Comparison of ENCODE assay signal across 10 mouse cellular contexts in the genomic region with DNA sequence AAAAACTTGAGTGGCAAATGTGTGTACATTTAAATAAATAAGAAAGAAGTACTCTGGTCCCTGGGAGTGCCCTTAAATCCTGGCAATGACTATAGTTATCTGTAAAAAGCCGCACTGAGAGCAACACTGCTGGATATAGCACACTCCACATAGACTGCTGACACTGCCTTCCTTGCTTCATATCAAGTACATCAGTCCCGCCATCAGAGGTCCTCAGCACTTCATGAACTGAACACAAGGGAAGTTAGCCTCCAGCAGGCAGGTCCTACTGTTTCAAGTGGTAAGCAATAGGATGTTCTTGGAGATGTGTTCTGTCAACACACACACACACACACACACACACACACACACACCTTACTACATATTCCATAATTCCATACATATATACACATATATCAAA.
DNase-seq lines count a peak whose midpoint lies in the region; ATAC-seq and TF ChIP-seq lines count a peak whose summit lies in the region.
"Had no signal": no experiment of that assay in that cellular context is flagged by ENCODE, and none has a peak within 500 bp of the region (broad histone marks: within the 10 kb centered on the region; RNA-seq: fewer than 3 reads in every experiment).

No protein-coding gene starts in this region.

- intact Hi-C loops in gastrocnemius, postnatal 36 days (cut with DNase I), result loop anchor here (5.0 to 10.0 kb wide), 4 partner anchors 119 to 1252 kb away; a partner anchor contains a TSS

- peak; percentile 79 for TF ChIP-seq CTCF in midbrain, postnatal 0 days (IDR thresholded peaks at IDR 0.05)

- H3K9ac ChIP-seq in embryonic facial prominence, embryonic 14.5 days (ENCODE audit: low read depth, low read length), result no peak overlapping the region
- no peak overlapping the region for H3K9ac ChIP-seq in midbrain, postnatal 0 days (replicated peaks; ENCODE audit: low read length, poor library complexity, severe bottlenecking)
- H3K9ac ChIP-seq: liver, embryonic 13.5 days had no signal

- H3K4me2 ChIP-seq in embryonic facial prominence, embryonic 14.5 days (ENCODE audit: low read depth, low read length), result no peak overlapping the region
- H3K4me2 ChIP-seq in midbrain, postnatal 0 days (ENCODE audit: low read depth, low read length, poor library complexity, severe bottlenecking), result no peak overlapping the region
- H3K4me2 ChIP-seq: liver, embryonic 13.5 days had no signal

- no peak overlapping the region for H3K27ac ChIP-seq in embryonic facial prominence, embryonic 14.5 days (replicated peaks; ENCODE audit: low read depth, low read length)
- H3K27ac ChIP-seq in midbrain, postnatal 0 days (ENCODE audit: low read depth, low read length), result no peak overlapping the region
- H3K27ac ChIP-seq in limb, embryonic 10.5 days, result no peak overlapping the region
- H3K27ac ChIP-seq: liver, embryonic 13.5 days had no signal

- no peaks in the 10 kb centered on the region for H3K36me3 ChIP-seq in embryonic facial prominence, embryonic 14.5 days (ENCODE audit: control insufficient read depth, insufficient read depth, low read length)
- no peaks in the 10 kb centered on the region for H3K36me3 ChIP-seq in midbrain, postnatal 0 days (ENCODE audit: insufficient read depth, low read length)
- H3K36me3 ChIP-seq in limb, embryonic 10.5 days, result no peaks in the 10 kb centered on the region
- H3K36me3 ChIP-seq: liver, embryonic 13.5 days had no signal

- H3K4me1 ChIP-seq in embryonic facial prominence, embryonic 14.5 days (ENCODE audit: control insufficient read depth, insufficient read depth, low read length), result no peaks in the 10 kb centered on the region
- H3K4me1 ChIP-seq in midbrain, postnatal 0 days (ENCODE audit: insufficient read depth, low read length), result no peaks in the 10 kb centered on the region
- no peaks in the 10 kb centered on the region for H3K4me1 ChIP-seq in limb, embryonic 10.5 days
- H3K4me1 ChIP-seq: liver, embryonic 13.5 days had no signal

- WGBS in embryonic facial prominence, embryonic 14.5 days, result 87% methylated on average over 2 of the region's 2 CpGs
- 70% methylated on average over 2 of the region's 2 CpGs for WGBS in midbrain, postnatal 0 days
- 82% methylated on average over 2 of the region's 2 CpGs for WGBS in limb, embryonic 10.5 days

- H3K27me3 ChIP-seq in embryonic facial prominence, embryonic 14.5 days (replicated peaks; ENCODE audit: control insufficient read depth, insufficient read depth, low read length), result no peaks in the 10 kb centered on the region
- no peaks in the 10 kb centered on the region for H3K27me3 ChIP-seq in midbrain, postnatal 0 days (ENCODE audit: insufficient read depth, low read length)
- peaks cover 7% of the 10 kb centered on the region; the same call in 1 of the 2 replicates for H3K27me3 ChIP-seq in limb, embryonic 10.5 days (ENCODE audit: low read depth, poor library complexity, severe bottlenecking)
- H3K27me3 ChIP-seq: liver, embryonic 13.5 days had no signal

- H3K4me3 ChIP-seq in embryonic facial prominence, embryonic 14.5 days (ENCODE audit: low read depth, low read length), result no peak overlapping the region
- no peak overlapping the region for H3K4me3 ChIP-seq in midbrain, postnatal 0 days (ENCODE audit: low read depth, low read length)
- H3K4me3 ChIP-seq in limb, embryonic 10.5 days, result no peak overlapping the region
- H3K4me3 ChIP-seq: erythroblast, embryonic 14.5 days; liver, embryonic 13.5 days had no signal

- peak; percentile 51 for DNase-seq in gastrocnemius, adult 18-20 months (ENCODE audit: low spot score)
- no peak for DNase-seq in gastrocnemius, postnatal 36 days
- DNase-seq in NIH3T3 (ENCODE audit: low read depth), result peak; percentile 60
- DNase-seq in embryonic facial prominence, embryonic 14.5 days (ENCODE audit: low spot score), result peak; percentile 56
- peak; percentile 18 to 58 for DNase-seq in kidney, postnatal 36 days
- peak; percentile 80 for DNase-seq in midbrain, postnatal 0 days (ENCODE audit: low spot score)
- no peak for DNase-seq in limb, embryonic 10.5 days (ENCODE audit: low spot score)
- DNase-seq: liver, embryonic 13.5 days had no signal

- ATAC-seq in embryonic facial prominence, embryonic 14.5 days (ENCODE audit: low read depth), result no peak
- ATAC-seq in midbrain, postnatal 0 days (ENCODE audit: low FRiP score), result peak; percentile 67; the same call in 1 of the 2 replicates
- no peak for ATAC-seq in activated CD4-positive, CD25-positive, alpha-beta regulatory T cell, adult 4 months

- no peaks in the 10 kb centered on the region for H3K9me3 ChIP-seq in embryonic facial prominence, embryonic 14.5 days (ENCODE audit: control insufficient read depth, low read length)
- H3K9me3 ChIP-seq in midbrain, postnatal 0 days (ENCODE audit: low read length), result no peaks in the 10 kb centered on the region
- no peaks in the 10 kb centered on the region for H3K9me3 ChIP-seq in limb, embryonic 10.5 days (replicated peaks)
- H3K9me3 ChIP-seq: liver, embryonic 13.5 days had no signal

Comparison
In these comparisons a context has a peak if more than half of its experiments do, and no peak if none do; other contexts are left out.
1. DNase-seq: peak in gastrocnemius, adult 18-20 months (single experiment), NIH3T3 (single experiment), embryonic facial prominence, embryonic 14.5 days (single experiment), kidney, postnatal 36 days (2 of 2) and midbrain, postnatal 0 days (single experiment); none in gastrocnemius, postnatal 36 days (0 of 2) and limb, embryonic 10.5 days (single experiment).